Mouse (Mus musculus): Measurements from ENCODE around the gene Tmem184a. TPM values are rescaled to one million over a fixed set of nuclear protein-coding genes. Genes with fewer than 3 reads are reported as not detected.

Tmem184a gene
- polyA plus RNA-seq, 1 experiment, result 7.2 TPM

- TF ChIP-seq MAX (IDR thresholded peaks at IDR 0.05; ENCODE audit: low read depth) (no peak), USF1 (IDR thresholded peaks at IDR 0.05; ENCODE audit: low read depth) (no peak), MYOD1 (IDR thresholded peaks at IDR 0.05; ENCODE audit: control insufficient read depth in 1 of 3, insufficient read length in 2 of 3, low read depth in 2 of 3) (no peak), MYOG (IDR thresholded peaks at IDR 0.05; ENCODE audit: control insufficient read depth in 1 of 3, insufficient read depth in 1 of 3, insufficient read length in 2 of 3, low read depth in 2 of 3) (no peak), POLR2A (IDR thresholded peaks at IDR 0.05; ENCODE audit: insufficient read length, low read depth) (no peak), TCF12 (IDR thresholded peaks at IDR 0.05; ENCODE audit: insufficient read depth, poor library complexity, severe bottlenecking) (no peak), POLR2AphosphoS2 (IDR thresholded peaks at IDR 0.05; ENCODE audit: insufficient read length, low read depth) (no peak), CEBPB (IDR thresholded peaks at IDR 0.05; ENCODE audit: insufficient read depth, poor library complexity, severe bottlenecking) (no peak), E2F4 (IDR thresholded peaks at IDR 0.05; ENCODE audit: insufficient read depth) (no peak), TCF3 (IDR thresholded peaks at IDR 0.05; ENCODE audit: insufficient read length, low read depth) (no peak), SRF (IDR thresholded peaks at IDR 0.05; ENCODE audit: control insufficient read depth, insufficient read length, low read depth) (no peak), REST (IDR thresholded peaks at IDR 0.05; ENCODE audit: insufficient read depth, insufficient read length) (no peak)
- H3K4me2 ChIP-seq (ENCODE audit: low read depth), result no peak overlapping the region
- H3K27me3 ChIP-seq (ENCODE audit: control insufficient read depth, insufficient read depth, insufficient read length), result no peaks in the 10 kb centered on the region
- peaks cover 5% of the 10 kb centered on the region for H3K36me3 ChIP-seq (ENCODE audit: control insufficient read depth, insufficient read depth)
- no peaks in the 10 kb centered on the region for H3K79me2 ChIP-seq (ENCODE audit: control insufficient read depth, insufficient read depth)
- H3ac ChIP-seq (ENCODE audit: control insufficient read depth, insufficient read length), result no peak overlapping the region
- H3K4me3 ChIP-seq, result no peak overlapping the region
Measured at GRCm38 (mm10) chr5:139804107-139804551, 15.6 kb downstream of the Tmem184a start.

- no peak overlapping the region for H3K4me2 ChIP-seq (ENCODE audit: low read depth)
- peaks cover 5% of the 10 kb centered on the region for H3K36me3 ChIP-seq (ENCODE audit: control insufficient read depth, insufficient read depth)
- H3K27me3 ChIP-seq (ENCODE audit: control insufficient read depth, insufficient read depth, insufficient read length), result no peaks in the 10 kb centered on the region
- H3ac ChIP-seq (ENCODE audit: control insufficient read depth, insufficient read length), result no peak overlapping the region
- no peak for TF ChIP-seq POLR2A (IDR thresholded peaks at IDR 0.05; ENCODE audit: insufficient read length, low read depth)
- TF ChIP-seq POLR2AphosphoS2 (IDR thresholded peaks at IDR 0.05; ENCODE audit: insufficient read length, low read depth), result peak; percentile 60
- no peak for TF ChIP-seq SRF (IDR thresholded peaks at IDR 0.05; ENCODE audit: control insufficient read depth, insufficient read length, low read depth)
- H3K4me3 ChIP-seq, result no peak overlapping the region
- H3K79me2 ChIP-seq (ENCODE audit: control insufficient read depth, insufficient read depth), result no peaks in the 10 kb centered on the region
Measured at GRCm38 (mm10) chr5:139803601-139804102, 16.1 kb downstream of the Tmem184a start.

GRCm38 (mm10) chr5:139803165-139803564, 16.6 kb downstream of the Tmem184a start:
- H3K4me3 ChIP-seq, result no peak overlapping the region
- TF ChIP-seq REST (IDR thresholded peaks at IDR 0.05; ENCODE audit: insufficient read depth, insufficient read length) (no peak), CEBPB (IDR thresholded peaks at IDR 0.05; ENCODE audit: insufficient read depth, poor library complexity, severe bottlenecking) (no peak), TCF12 (IDR thresholded peaks at IDR 0.05; ENCODE audit: insufficient read depth, poor library complexity, severe bottlenecking) (no peak), POLR2AphosphoS2 (IDR thresholded peaks at IDR 0.05; ENCODE audit: insufficient read length, low read depth) (no peak), MAX (IDR thresholded peaks at IDR 0.05; ENCODE audit: low read depth) (no peak), TCF3 (IDR thresholded peaks at IDR 0.05; ENCODE audit: insufficient read length, low read depth) (no peak), E2F4 (IDR thresholded peaks at IDR 0.05; ENCODE audit: insufficient read depth) (no peak), SRF (IDR thresholded peaks at IDR 0.05; ENCODE audit: control insufficient read depth, insufficient read length, low read depth) (no peak), USF1 (IDR thresholded peaks at IDR 0.05; ENCODE audit: low read depth) (no peak), MYOD1 (IDR thresholded peaks at IDR 0.05; ENCODE audit: control insufficient read depth in 1 of 3, insufficient read length in 2 of 3, low read depth in 2 of 3) (no peak), POLR2A (IDR thresholded peaks at IDR 0.05; ENCODE audit: insufficient read length, low read depth) (no peak)

GRCm38 (mm10) chr5:139801880-139802279, 17.8 kb downstream of the Tmem184a start:
- no peaks in the 10 kb centered on the region for H3K27me3 ChIP-seq (ENCODE audit: control insufficient read depth, insufficient read depth, insufficient read length)
- peaks cover 13% of the 10 kb centered on the region for H3K79me2 ChIP-seq (ENCODE audit: control insufficient read depth, insufficient read depth)
- TF ChIP-seq POLR2A (IDR thresholded peaks at IDR 0.05; ENCODE audit: insufficient read length, low read depth) (peak; percentile 21), SRF (IDR thresholded peaks at IDR 0.05; ENCODE audit: control insufficient read depth, insufficient read length, low read depth) (no peak), E2F4 (IDR thresholded peaks at IDR 0.05; ENCODE audit: insufficient read depth) (no peak), POLR2AphosphoS2 (IDR thresholded peaks at IDR 0.05; ENCODE audit: insufficient read length, low read depth) (peak; percentile 19), TCF12 (IDR thresholded peaks at IDR 0.05; ENCODE audit: insufficient read depth, poor library complexity, severe bottlenecking) (no peak)
- no peak overlapping the region for H3K4me3 ChIP-seq
- H3K4me2 ChIP-seq (ENCODE audit: low read depth), result no peak overlapping the region
- peaks cover 5% of the 10 kb centered on the region for H3K36me3 ChIP-seq (ENCODE audit: control insufficient read depth, insufficient read depth)
- H3ac ChIP-seq (ENCODE audit: control insufficient read depth, insufficient read length), result no peak overlapping the region

More at GRCm38 (mm10) chr5:139803165-139803564, 16.6 kb downstream of the Tmem184a start:
- Histone ChIP-seq H3K4me2 (ENCODE audit: low read depth) (no peak overlapping the region), H3K27me3 (ENCODE audit: control insufficient read depth, insufficient read depth, insufficient read length) (no peaks in the 10 kb centered on the region), H3ac (ENCODE audit: control insufficient read depth, insufficient read length) (no peak overlapping the region), H3K79me2 (ENCODE audit: control insufficient read depth, insufficient read depth) (peaks cover 1% of the 10 kb centered on the region), H3K36me3 (ENCODE audit: control insufficient read depth, insufficient read depth) (peaks cover 5% of the 10 kb centered on the region)

- TF ChIP-seq CEBPB (IDR thresholded peaks at IDR 0.05; ENCODE audit: insufficient read depth, poor library complexity, severe bottlenecking), result no peak
- TF ChIP-seq TCF3 (IDR thresholded peaks at IDR 0.05; ENCODE audit: insufficient read length, low read depth), result no peak
- TF ChIP-seq E2F4 (IDR thresholded peaks at IDR 0.05; ENCODE audit: insufficient read depth), result no peak
- TF ChIP-seq TCF12 (IDR thresholded peaks at IDR 0.05; ENCODE audit: insufficient read depth, poor library complexity, severe bottlenecking), result no peak
- no peak for TF ChIP-seq MAX (IDR thresholded peaks at IDR 0.05; ENCODE audit: low read depth)
- no peak for TF ChIP-seq MYOD1 (IDR thresholded peaks at IDR 0.05; ENCODE audit: control insufficient read depth in 1 of 3, insufficient read length in 2 of 3, low read depth in 2 of 3)
- no peak for TF ChIP-seq USF1 (IDR thresholded peaks at IDR 0.05; ENCODE audit: low read depth)
- no peak for TF ChIP-seq SRF (IDR thresholded peaks at IDR 0.05; ENCODE audit: control insufficient read depth, insufficient read length, low read depth)
- no peak for TF ChIP-seq MYOG (IDR thresholded peaks at IDR 0.05; ENCODE audit: control insufficient read depth in 1 of 3, insufficient read depth in 1 of 3, insufficient read length in 2 of 3, low read depth in 2 of 3)
- no peak for TF ChIP-seq REST (IDR thresholded peaks at IDR 0.05; ENCODE audit: insufficient read depth, insufficient read length)
- TF ChIP-seq POLR2A (IDR thresholded peaks at IDR 0.05; ENCODE audit: insufficient read length, low read depth), result no peak
- no peak for TF ChIP-seq POLR2AphosphoS2 (IDR thresholded peaks at IDR 0.05; ENCODE audit: insufficient read length, low read depth)
- peaks cover 17% of the 10 kb centered on the region for H3K79me2 ChIP-seq (ENCODE audit: control insufficient read depth, insufficient read depth)
Measured at GRCm38 (mm10) chr5:139801231-139801630, 18.5 kb downstream of the Tmem184a start.

More at GRCm38 (mm10) chr5:139801231-139801630, 18.5 kb downstream of the Tmem184a start:
- H3K4me2 ChIP-seq (ENCODE audit: low read depth), result no peak overlapping the region
- no peak overlapping the region for H3ac ChIP-seq (ENCODE audit: control insufficient read depth, insufficient read length)
- no peaks in the 10 kb centered on the region for H3K27me3 ChIP-seq (ENCODE audit: control insufficient read depth, insufficient read depth, insufficient read length)
- H3K4me3 ChIP-seq, result no peak overlapping the region
- peaks cover 5% of the 10 kb centered on the region for H3K36me3 ChIP-seq (ENCODE audit: control insufficient read depth, insufficient read depth)

All from myocyte (in vitro differentiated cells).